Mouse (Mus musculus) hindbrain, embryonic 15.5 days (tissue): ENCODE results near the gene Mfsd12. TPM values are rescaled to one million over a fixed set of nuclear protein-coding genes. Genes with fewer than 3 reads are reported as not detected.

Experiments used
- ATAC-seq: fragments of 200-750 bp; cut with Nextera tagmentation; 2 replicates; pipeline ENCODE4 v1.8.0; 2017; ENCODE audit warnings: low read depth, moderate number of reproducible peaks, moderate TSS enrichment; ENCODE audit not compliant: low FRiP score
- H3K27ac ChIP-seq: fragments of 300-500 bp; sonication (generic); replicated peaks from 2 replicates; pipeline ENCODE4 v1.5.1; 2015; ENCODE audit warnings: mild to moderate bottlenecking, inconsistent platforms
- H3K27me3 ChIP-seq: fragments of 300-500 bp; sonication (generic); 2 replicates; pipeline ENCODE4 v1.6.1; 2015; ENCODE audit warnings: control low read depth, inconsistent platforms
- H3K36me3 ChIP-seq: fragments of 300-500 bp; sonication (generic); 2 replicates; pipeline ENCODE4 v1.6.1; 2015; ENCODE audit warnings: control low read depth, inconsistent platforms
- H3K4me1 ChIP-seq: fragments of 300-500 bp; sonication (generic); replicated peaks from 2 replicates; pipeline ENCODE4 v1.6.1; 2015; ENCODE audit warnings: control low read depth, inconsistent platforms
- H3K4me2 ChIP-seq: fragments of 300-500 bp; sonication (generic); 2 replicates; pipeline ENCODE4 v1.6.1; 2015; ENCODE audit warnings: moderate library complexity, mild to moderate bottlenecking, inconsistent platforms
- H3K4me3 ChIP-seq: fragments of 300-500 bp; sonication (generic); 2 replicates; pipeline ENCODE4 v1.5.1; 2015; ENCODE audit warnings: mild to moderate bottlenecking, inconsistent platforms
- H3K9ac ChIP-seq: fragments of 300-500 bp; sonication (generic); 2 replicates; pipeline ENCODE4 v1.6.1; 2015; ENCODE audit warnings: inconsistent platforms
- H3K9me3 ChIP-seq: fragments of 300-500 bp; sonication (generic); 2 replicates; pipeline ENCODE4 v1.6.1; 2016; ENCODE audit warnings: control low read depth, inconsistent platforms
- WGBS: fragments of 180-500 bp; shearing (Covaris S2); methylation state at CpG from one replicate; pipeline ENCODE4 v1.1.7; 2015; 5-methylcytosine and 5-hydroxymethylcytosine counted together
- polyA plus RNA-seq: library from polyadenylated mRNA; unstranded; fragments of >200 nt; fragmentation: Nextera tagmentation; extraction: Ambion mirVana; gene quantifications from 2 replicates; pipeline ENCODE4 v1.2.1, GENCODE M21; 2015

Mfsd12 gene
- polyA plus RNA-seq, 1 experiment from 2014 or later, result 21.1 TPM

- peaks cover 69% of the 10 kb centered on the region for H3K4me1 ChIP-seq
- no peak overlapping the region for H3K4me3 ChIP-seq
- no peak overlapping the region for H3K27ac ChIP-seq
- H3K4me2 ChIP-seq, result no peak overlapping the region
- no peaks in the 10 kb centered on the region for H3K9me3 ChIP-seq
- H3K36me3 ChIP-seq, result peaks cover 29% of the 10 kb centered on the region
- no peak for ATAC-seq
- no peak overlapping the region for H3K9ac ChIP-seq
- 48% methylated on average over 13 of the region's 13 CpGs for WGBS
- H3K27me3 ChIP-seq, result peaks cover 9% of the 10 kb centered on the region; the same call in 1 of the 2 replicates
Observed at GRCm38 (mm10) chr10:81408424-81408729, 51.1 kb downstream of the Mfsd12 start.

- H3K4me2 ChIP-seq, result no peak overlapping the region
- no peaks in the 10 kb centered on the region for H3K9me3 ChIP-seq
- no peak for ATAC-seq
- peaks cover 9% of the 10 kb centered on the region; the same call in 1 of the 2 replicates for H3K27me3 ChIP-seq
- no peak overlapping the region for H3K27ac ChIP-seq
- peaks cover 29% of the 10 kb centered on the region for H3K36me3 ChIP-seq
- no peak overlapping the region for H3K4me3 ChIP-seq
- WGBS, result 19% methylated on average over 9 of the region's 9 CpGs
- H3K9ac ChIP-seq, result no peak overlapping the region
- peaks cover 70% of the 10 kb centered on the region for H3K4me1 ChIP-seq
Observed at GRCm38 (mm10) chr10:81408871-81409291, 51.6 kb downstream of the Mfsd12 start.

GRCm38 (mm10) chr10:81409330-81409729 is 52.0 kb downstream of the Mfsd12 start:
- Histone ChIP-seq H3K4me3 (no peak overlapping the region), H3K36me3 (peaks cover 25% of the 10 kb centered on the region), H3K27ac (0 out of 2 replicates have a peak overlapping the region, but pooled peaks have one; percentile 22), H3K4me1 (peaks cover 74% of the 10 kb centered on the region), H3K9me3 (no peaks in the 10 kb centered on the region), H3K4me2 (no peak overlapping the region), H3K9ac (no peak overlapping the region), H3K27me3 (peaks cover 9% of the 10 kb centered on the region; the same call in 1 of the 2 replicates)
- WGBS, result 19% methylated on average over 8 of the region's 8 CpGs
- no peak for ATAC-seq

GRCm38 (mm10) chr10:81410350-81410749 is 53.1 kb downstream of the Mfsd12 start:
- Histone ChIP-seq H3K4me2 (no peak overlapping the region), H3K9me3 (no peaks in the 10 kb centered on the region), H3K27me3 (peaks cover 9% of the 10 kb centered on the region; the same call in 1 of the 2 replicates), H3K36me3 (peaks cover 18% of the 10 kb centered on the region), H3K4me1 (peaks cover 80% of the 10 kb centered on the region), H3K4me3 (no peak overlapping the region), H3K9ac (no peak overlapping the region), H3K27ac (peak overlapping the region; percentile 75; the same call in 1 of the 2 replicates)
- ATAC-seq, result no peak
- WGBS, result 70% methylated on average over 4 of the region's 4 CpGs

GRCm38 (mm10) chr10:81410981-81411380 is 53.7 kb downstream of the Mfsd12 start:
- Histone ChIP-seq H3K4me1 (peaks cover 86% of the 10 kb centered on the region), H3K27me3 (peaks cover 9% of the 10 kb centered on the region; the same call in 1 of the 2 replicates), H3K9me3 (no peaks in the 10 kb centered on the region), H3K4me3 (no peak overlapping the region), H3K9ac (no peak overlapping the region), H3K36me3 (peaks cover 12% of the 10 kb centered on the region), H3K27ac (peak overlapping the region; percentile 75), H3K4me2 (no peak overlapping the region)
- ATAC-seq, result no peak
- WGBS, result 68% methylated on average over 9 of the region's 9 CpGs

- WGBS, result 42% methylated on average over 18 of the region's 18 CpGs
- Histone ChIP-seq H3K4me3 (no peak overlapping the region), H3K27me3 (peaks cover 7% of the 10 kb centered on the region; the same call in 1 of the 2 replicates), H3K4me2 (peak overlapping the region; percentile 5; the same call in 1 of the 2 replicates), H3K9ac (no peak overlapping the region), H3K36me3 (peaks cover 6% of the 10 kb centered on the region), H3K9me3 (no peaks in the 10 kb centered on the region), H3K4me1 (peaks cover 89% of the 10 kb centered on the region), H3K27ac (peak overlapping the region; percentile 75)
- 0 out of 2 replicates have a peak, but pooled peaks have one; percentile 7 for ATAC-seq
Observed at GRCm38 (mm10) chr10:81411471-81412400, 54.4 kb downstream of the Mfsd12 start.

- 77% methylated on average over 16 of the region's 16 CpGs for WGBS
- ATAC-seq, result no peak
Observed at GRCm38 (mm10) chr10:81412586-81413309, 55.5 kb downstream of the Mfsd12 start.

GRCm38 (mm10) chr10:81413310-81414261 is 56.3 kb downstream of the Mfsd12 start:
- Histone ChIP-seq H3K36me3 (no peaks in the 10 kb centered on the region), H3K27ac (peak overlapping the region; percentile 23), H3K27me3 (no peaks in the 10 kb centered on the region), H3K4me3 (no peak overlapping the region), H3K4me1 (peaks cover 89% of the 10 kb centered on the region), H3K4me2 (peak overlapping the region; percentile 31), H3K9me3 (no peaks in the 10 kb centered on the region), H3K9ac (no peak overlapping the region)
- WGBS, result 26% methylated on average over 26 of the region's 26 CpGs
- ATAC-seq, result no peak

More at GRCm38 (mm10) chr10:81412586-81413309, 55.5 kb downstream of the Mfsd12 start:
- Histone ChIP-seq H3K36me3 (no peaks in the 10 kb centered on the region), H3K27ac (peak overlapping the region; percentile 75), H3K27me3 (peaks cover 5% of the 10 kb centered on the region; the same call in 1 of the 2 replicates), H3K9ac (no peak overlapping the region), H3K9me3 (no peaks in the 10 kb centered on the region), H3K4me3 (no peak overlapping the region), H3K4me2 (no peak overlapping the region), H3K4me1 (peaks cover 89% of the 10 kb centered on the region)

GRCm38 (mm10) chr10:81414682-81415081 is 57.4 kb downstream of the Mfsd12 start:
- no peak overlapping the region for H3K4me2 ChIP-seq
- H3K4me3 ChIP-seq, result no peak overlapping the region
- H3K36me3 ChIP-seq, result no peaks in the 10 kb centered on the region
- no peak for ATAC-seq
- no peaks in the 10 kb centered on the region for H3K9me3 ChIP-seq
- no peak overlapping the region for H3K9ac ChIP-seq
- no peaks in the 10 kb centered on the region for H3K27me3 ChIP-seq
- H3K27ac ChIP-seq, result no peak overlapping the region
- peaks cover 88% of the 10 kb centered on the region for H3K4me1 ChIP-seq

GRCm38 (mm10) chr10:81415146-81415545 is 57.9 kb downstream of the Mfsd12 start:
- Histone ChIP-seq H3K4me3 (no peak overlapping the region), H3K9me3 (no peaks in the 10 kb centered on the region), H3K9ac (no peak overlapping the region), H3K4me2 (no peak overlapping the region), H3K4me1 (peaks cover 84% of the 10 kb centered on the region), H3K27me3 (no peaks in the 10 kb centered on the region), H3K27ac (no peak overlapping the region), H3K36me3 (no peaks in the 10 kb centered on the region)
- no peak for ATAC-seq
- 80% methylated on average over 5 of the region's 5 CpGs for WGBS
